Mouse (Mus musculus) heart, adult 18-20 months (tissue): ENCODE measurements around the gene Hcn1. TPM values are rescaled to one million over a fixed set of nuclear protein-coding genes. Genes with fewer than 3 reads are reported as not detected.
"Not testable (repeated sequence)": the region's sequence is repeated elsewhere in the genome, so short reads cannot be mapped to it uniquely, and the experiment has no call there.

ENCODE experiments used
- DNase-seq, 2 experiments: peaks; one replicate each; pipeline ENCODE4 v3.0.0; 2021 to 2022; ENCODE audit warnings: mixed read lengths in 1 of 2
- total RNA-seq, 2 experiments: library from RNA; stranded (reverse); gene quantifications; 2 replicates each; pipeline ENCODE4 v1.2.3; 2021

Hcn1 gene
- total RNA-seq, 2 experiments from 2014 or later = 0.67 to 1.2 TPM

DNA sequence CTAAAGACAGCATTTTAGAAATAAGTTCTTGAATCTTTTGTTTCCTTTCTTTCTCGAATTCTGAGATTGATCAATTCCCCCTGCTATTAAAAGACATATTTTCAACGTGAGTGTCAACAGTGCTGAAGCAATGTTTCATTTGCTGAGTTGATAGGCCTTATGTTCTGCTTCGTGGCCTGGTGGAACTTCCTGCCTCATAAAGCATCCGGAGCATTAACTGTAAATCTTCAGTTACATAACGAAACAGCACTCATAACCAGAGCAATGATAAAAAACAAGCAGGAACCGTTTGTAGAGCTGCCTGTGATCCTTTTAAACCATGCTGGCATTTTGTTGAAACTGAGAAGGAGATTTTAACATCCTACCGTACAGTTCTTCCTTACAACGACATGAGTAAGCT lies 275.7 kb downstream of the Hcn1 start:
- DNase-seq = no peak

DNA sequence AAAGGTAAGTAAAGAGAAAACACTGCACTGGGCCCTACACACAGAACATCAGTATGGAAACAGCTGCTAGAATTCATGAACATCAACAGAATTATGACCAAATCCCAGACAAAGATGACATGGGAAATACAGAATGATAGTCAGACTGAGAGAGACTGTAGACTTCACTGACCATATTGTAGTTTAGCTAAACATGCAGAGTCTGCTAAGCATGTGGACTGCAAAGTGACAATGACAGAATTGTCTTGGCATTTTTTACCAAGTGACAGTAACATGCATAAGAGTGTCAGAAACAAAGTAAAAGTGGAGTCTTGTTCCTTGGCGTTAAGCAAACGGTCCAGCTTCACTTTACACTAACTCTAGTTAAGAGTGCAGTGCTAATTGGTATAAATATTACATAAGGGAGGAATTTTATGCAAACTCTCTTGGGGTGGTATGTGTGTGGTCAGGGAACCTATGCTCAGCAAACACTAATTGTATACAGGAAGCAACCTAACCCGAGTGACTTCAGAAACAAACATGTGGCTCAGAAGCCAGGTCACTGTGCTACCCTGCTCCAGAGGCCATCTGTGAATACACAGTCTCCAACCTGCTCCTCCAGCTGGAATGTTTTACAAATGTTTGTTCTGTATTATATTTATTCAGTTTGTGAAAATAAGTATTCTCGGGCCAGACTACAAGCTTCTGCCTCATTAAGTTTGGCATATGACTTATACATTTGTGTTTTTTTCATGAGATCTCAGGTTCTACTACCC lies 278.5 kb downstream of the Hcn1 start:
- no peak for DNase-seq

GRCm38 (mm10) chr13:117892076-117892475 lies 290.0 kb downstream of the Hcn1 start:
- DNase-seq = no peak

DNA sequence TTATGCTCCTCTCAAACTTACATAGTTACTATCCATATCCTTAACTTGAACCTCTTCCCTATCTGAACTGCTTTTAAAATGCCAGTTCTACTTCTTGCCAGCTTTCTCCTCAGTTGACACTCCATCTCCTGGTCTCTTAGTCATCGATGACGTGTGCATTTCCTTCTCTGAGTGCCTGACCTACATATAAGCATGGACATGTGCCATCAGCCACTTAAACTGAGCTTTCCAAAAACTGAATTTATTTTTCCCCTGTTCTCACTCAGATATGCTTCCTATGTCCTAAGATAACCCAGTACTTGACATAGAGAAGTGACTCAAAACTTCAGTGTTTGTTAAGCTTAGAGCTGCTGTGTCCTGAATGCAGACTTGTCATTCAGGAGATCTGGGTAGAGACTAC lies 295.9 kb downstream of the Hcn1 start:
- peak; percentile 2 for DNase-seq

- no peak for DNase-seq
Measured at GRCm38 (mm10) chr13:117907801-117908200, 305.7 kb downstream of the Hcn1 start.

DNA sequence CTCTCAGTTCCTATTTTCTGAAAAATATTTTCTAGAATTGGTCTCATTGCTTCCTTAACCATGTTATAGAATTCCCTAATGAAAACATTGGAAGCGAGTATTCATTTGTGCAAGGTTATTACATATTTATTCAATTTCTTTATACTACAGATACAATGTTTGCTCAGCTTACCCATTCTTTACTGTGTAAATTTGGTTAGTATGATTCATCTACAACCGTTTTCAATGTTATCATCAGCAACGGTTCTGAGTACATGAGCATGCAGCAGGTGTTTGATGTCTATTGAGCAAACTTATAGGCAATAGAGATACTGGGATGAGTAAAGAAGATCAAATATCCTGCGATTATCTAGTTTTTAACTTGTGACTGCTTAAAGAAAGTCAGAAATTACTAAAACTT lies 327.6 kb downstream of the Hcn1 start:
- no peak for DNase-seq

DNA sequence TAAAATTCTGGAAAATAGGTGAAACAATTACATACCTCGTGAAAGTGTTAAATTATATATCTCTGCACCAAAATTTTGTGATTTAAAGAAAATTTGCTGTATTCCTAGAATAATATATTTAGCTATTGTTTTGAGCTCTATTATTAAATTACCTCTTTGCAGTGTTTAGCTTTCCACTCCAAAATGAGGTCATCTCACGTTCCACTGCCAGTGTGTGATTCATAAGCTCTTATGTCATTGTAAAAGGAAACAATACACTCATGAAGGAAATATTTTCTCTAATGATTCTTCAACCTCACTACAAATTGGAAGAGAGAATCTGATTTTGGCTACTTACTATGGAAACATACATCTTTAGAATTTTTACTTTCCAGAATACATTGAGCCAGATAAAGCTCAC lies 329.6 kb downstream of the Hcn1 start:
- DNase-seq = no peak

DNA sequence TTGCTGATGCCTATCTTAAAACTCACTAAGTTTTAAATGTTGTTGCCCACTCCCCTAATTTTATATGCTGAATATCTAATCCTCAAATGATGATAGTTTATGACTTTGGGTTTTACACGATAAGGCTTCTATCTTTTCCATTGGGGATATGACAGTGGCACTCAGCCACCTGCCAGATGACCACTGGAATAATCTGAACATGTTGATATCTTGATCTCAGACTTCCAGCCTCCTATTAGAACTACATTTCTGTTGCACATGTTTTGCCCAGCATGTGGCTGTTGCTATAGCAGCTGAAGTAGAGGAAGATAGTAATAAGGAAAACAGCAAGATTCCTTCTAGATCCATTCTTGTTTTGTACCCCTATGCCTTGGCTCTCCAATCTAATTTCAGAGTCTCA lies 336.6 kb downstream of the Hcn1 start:
- no peak for DNase-seq

GRCm38 (mm10) chr13:117940536-117941280 lies 338.6 kb downstream of the Hcn1 start:
- no peak for DNase-seq

GRCm38 (mm10) chr13:117946843-117947242 lies 344.7 kb downstream of the Hcn1 start:
- DNase-seq = no peak

DNA sequence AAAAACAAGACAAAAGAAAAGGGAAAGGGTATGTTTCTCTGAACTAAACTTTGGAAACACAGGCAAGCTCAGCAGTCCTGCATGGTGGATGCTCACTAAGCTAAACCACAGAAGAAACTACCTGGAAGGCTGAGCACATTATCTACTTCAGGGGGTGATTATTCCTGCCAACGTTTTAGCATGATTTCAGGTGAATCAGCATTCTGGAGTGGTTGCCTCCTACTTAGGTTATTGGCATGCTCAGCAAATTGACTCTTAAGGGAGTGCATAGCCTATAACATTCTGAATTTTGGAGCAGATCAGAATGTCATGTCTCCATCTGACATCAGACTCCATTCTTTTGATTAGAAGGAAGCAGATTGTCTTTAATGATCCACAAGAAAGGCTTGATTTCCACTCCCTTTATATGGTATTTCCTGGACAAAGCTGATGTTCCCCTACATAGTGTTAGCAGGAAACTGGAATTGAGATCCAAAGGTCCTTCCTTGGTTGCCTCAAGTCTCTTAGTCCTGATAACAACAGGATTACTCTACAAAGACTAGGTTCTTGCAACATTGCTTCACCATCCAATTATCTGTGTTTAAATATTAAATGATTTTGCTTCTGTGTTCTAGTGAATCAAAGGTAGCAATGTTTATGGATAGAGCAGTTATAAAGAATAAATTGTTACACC lies 345.7 kb downstream of the Hcn1 start:
- no peak for DNase-seq

GRCm38 (mm10) chr13:117958496-117959421 lies 356.6 kb downstream of the Hcn1 start:
- no peak for DNase-seq

DNA sequence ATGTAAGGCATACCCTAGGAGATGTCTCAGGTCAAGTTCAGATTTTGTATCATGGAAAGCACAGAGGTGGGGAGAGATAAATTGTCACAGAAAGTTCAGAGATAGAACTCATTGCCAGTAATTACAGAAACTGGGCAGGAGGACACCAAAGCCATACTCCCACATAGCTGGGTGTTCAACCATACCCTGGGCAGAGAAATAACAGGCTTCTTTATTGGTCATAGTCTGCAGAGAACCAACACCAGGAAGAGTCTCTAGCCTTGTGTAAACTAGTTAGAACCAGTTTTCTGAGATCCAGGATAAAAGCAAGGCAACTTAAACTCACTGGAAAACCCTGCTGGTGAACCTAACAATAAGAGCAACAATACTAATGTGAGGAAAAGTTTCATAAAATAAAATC lies 362.5 kb downstream of the Hcn1 start:
- no peak for DNase-seq

DNA sequence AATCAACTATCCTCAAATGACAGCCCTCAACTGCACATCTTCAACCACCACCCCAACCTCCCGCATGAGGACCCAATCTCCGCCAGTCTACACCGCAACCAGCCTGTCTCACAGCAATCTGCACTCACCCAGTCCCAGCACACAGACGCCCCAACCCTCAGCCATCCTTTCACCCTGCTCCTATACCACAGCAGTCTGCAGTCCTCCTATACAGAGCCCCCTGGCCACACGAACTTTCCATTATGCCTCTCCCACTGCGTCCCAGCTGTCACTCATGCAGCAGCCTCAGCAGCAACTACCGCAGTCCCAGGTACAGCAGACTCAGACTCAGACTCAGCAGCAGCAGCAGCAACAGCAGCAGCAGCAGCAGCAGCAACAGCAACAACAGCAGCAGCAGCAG lies 373.3 kb downstream of the Hcn1 start:
- DNase-seq = no peak

- DNase-seq = no peak
Measured at GRCm38 (mm10) chr13:117975823-117976222, 373.7 kb downstream of the Hcn1 start.

- no peak for DNase-seq
Measured at GRCm38 (mm10) chr13:117984339-117984738, 382.2 kb downstream of the Hcn1 start.

GRCm38 (mm10) chr13:117999767-118000488 lies 397.8 kb downstream of the Hcn1 start:
- DNase-seq = no peak

- no peak for DNase-seq
Measured at GRCm38 (mm10) chr13:118000538-118000937, 398.4 kb downstream of the Hcn1 start.

GRCm38 (mm10) chr13:118021176-118021575 lies 419.1 kb downstream of the Hcn1 start:
- DNase-seq = no peak

GRCm38 (mm10) chr13:118022891-118023290 lies 420.8 kb downstream of the Hcn1 start:
- DNase-seq = not testable (repeated sequence)

DNA sequence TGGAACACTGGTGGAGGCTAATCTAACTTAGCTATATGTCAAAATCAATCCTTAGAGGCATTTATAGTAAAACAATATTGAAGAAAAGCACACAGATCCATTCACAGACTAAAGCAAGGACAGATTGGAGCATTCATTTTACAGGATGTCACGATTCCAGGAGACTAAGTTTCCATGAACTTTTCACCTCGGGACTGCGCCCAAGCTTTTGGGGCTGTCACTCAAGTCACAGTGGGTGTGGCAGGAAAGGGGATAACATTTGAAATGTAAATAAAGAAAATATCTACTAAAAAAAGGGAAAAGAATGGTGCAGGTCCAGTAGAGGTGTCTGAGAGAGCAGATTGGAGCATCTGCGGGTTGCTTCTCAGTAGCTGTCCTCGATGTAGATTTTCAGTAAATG lies 421.3 kb downstream of the Hcn1 start:
- DNase-seq = no peak
